Comparison of ENCODE assay signal across 17 mouse cellular contexts in genomic region chr2:37879697-37880096, GRCm38 (mm10).
A peak's percentile ranks its signal among the peaks of the same experiment; 100 is the strongest.
DNase-seq lines count a peak whose midpoint lies in the region; ATAC-seq and TF ChIP-seq lines count a peak whose summit lies in the region.
"Had no signal": no experiment of that assay in that cellular context is flagged by ENCODE, and none has a peak within 500 bp of the region (broad histone marks: within the 10 kb centered on the region; RNA-seq: fewer than 3 reads in every experiment).

No protein-coding gene starts in this region.

- H3K9me3 ChIP-seq in hindbrain, embryonic 11.5 days (ENCODE audit: control insufficient read depth, low read length) = no peaks in the 10 kb centered on the region
- no peaks in the 10 kb centered on the region for H3K9me3 ChIP-seq in hindbrain, embryonic 10.5 days
- H3K9me3 ChIP-seq in hindbrain, embryonic 12.5 days (replicated peaks) = no peaks in the 10 kb centered on the region
- no peaks in the 10 kb centered on the region for H3K9me3 ChIP-seq in midbrain, embryonic 13.5 days
- no peaks in the 10 kb centered on the region for H3K9me3 ChIP-seq in stomach, postnatal 0 days (ENCODE audit: control insufficient read depth, low read length)
- no peaks in the 10 kb centered on the region for H3K9me3 ChIP-seq in limb, embryonic 10.5 days (replicated peaks)
- H3K9me3 ChIP-seq: liver, embryonic 13.5 days had no signal

- no peak for DNase-seq in hindbrain, embryonic 11.5 days (ENCODE audit: low spot score)
- DNase-seq in hindbrain, embryonic 10.5 days (ENCODE audit: low spot score) = no peak
- peak; percentile 29 for DNase-seq in stomach, postnatal 0 days (ENCODE audit: low spot score)
- no peak for DNase-seq in kidney, postnatal 25 days
- no peak for DNase-seq in layer of hippocampus, adult 18-20 months (ENCODE audit: low spot score in 2 of 2)
- DNase-seq in limb, embryonic 10.5 days (ENCODE audit: low spot score) = no peak
- DNase-seq: cerebellum, adult 2 months; gastrocnemius, postnatal 14 days; heart, postnatal 4 days; kidney, postnatal 10 days; left cerebral cortex, postnatal 4 days; liver, embryonic 13.5 days; thymus, postnatal 25 days had no signal

- H3K27me3 ChIP-seq in hindbrain, embryonic 11.5 days (ENCODE audit: control insufficient read depth, insufficient read depth, low read length) = no peaks in the 10 kb centered on the region
- no peaks in the 10 kb centered on the region for H3K27me3 ChIP-seq in hindbrain, embryonic 10.5 days (ENCODE audit: insufficient read depth, poor library complexity, severe bottlenecking)
- no peaks in the 10 kb centered on the region for H3K27me3 ChIP-seq in hindbrain, embryonic 12.5 days
- no peaks in the 10 kb centered on the region for H3K27me3 ChIP-seq in midbrain, embryonic 13.5 days
- H3K27me3 ChIP-seq in stomach, postnatal 0 days (ENCODE audit: control insufficient read depth, insufficient read depth, low read length) = no peaks in the 10 kb centered on the region
- no peaks in the 10 kb centered on the region for H3K27me3 ChIP-seq in limb, embryonic 10.5 days (ENCODE audit: low read depth, poor library complexity, severe bottlenecking)
- H3K27me3 ChIP-seq: liver, embryonic 13.5 days; Patski had no signal

- H3K36me3 ChIP-seq in hindbrain, embryonic 11.5 days (ENCODE audit: control insufficient read depth, insufficient read depth, low read length) = no peaks in the 10 kb centered on the region
- H3K36me3 ChIP-seq in hindbrain, embryonic 10.5 days = no peaks in the 10 kb centered on the region
- H3K36me3 ChIP-seq in hindbrain, embryonic 12.5 days = no peaks in the 10 kb centered on the region
- H3K36me3 ChIP-seq in midbrain, embryonic 13.5 days = no peaks in the 10 kb centered on the region
- no peaks in the 10 kb centered on the region for H3K36me3 ChIP-seq in stomach, postnatal 0 days (ENCODE audit: control insufficient read depth, insufficient read depth, low read length)
- H3K36me3 ChIP-seq in limb, embryonic 10.5 days = no peaks in the 10 kb centered on the region; the same call in 1 of the 2 replicates
- H3K36me3 ChIP-seq: liver, embryonic 13.5 days had no signal

- TF ChIP-seq EP300 in stomach, postnatal 0 days (optimal IDR thresholded peaks at IDR 0.05) = no peak

- 57% methylated on average over 4 of the region's 4 CpGs for WGBS in hindbrain, embryonic 11.5 days
- WGBS in hindbrain, embryonic 10.5 days = 68% methylated on average over 4 of the region's 4 CpGs
- WGBS in hindbrain, embryonic 12.5 days = 38% methylated on average over 4 of the region's 4 CpGs
- 29% methylated on average over 4 of the region's 4 CpGs for WGBS in midbrain, embryonic 13.5 days
- WGBS in stomach, postnatal 0 days = 45% methylated on average over 4 of the region's 4 CpGs
- WGBS in limb, embryonic 10.5 days = 59% methylated on average over 4 of the region's 4 CpGs

- 0 out of 2 replicates have a peak, but pooled peaks cover 2% of the 10 kb centered on the region for H3K4me1 ChIP-seq in hindbrain, embryonic 11.5 days (replicated peaks; ENCODE audit: control insufficient read depth, insufficient read depth, low read length)
- H3K4me1 ChIP-seq in hindbrain, embryonic 10.5 days (replicated peaks) = peaks cover 19% of the 10 kb centered on the region
- H3K4me1 ChIP-seq in hindbrain, embryonic 12.5 days = peaks cover 30% of the 10 kb centered on the region
- peaks cover 43% of the 10 kb centered on the region for H3K4me1 ChIP-seq in midbrain, embryonic 13.5 days (replicated peaks)
- H3K4me1 ChIP-seq in stomach, postnatal 0 days (replicated peaks; ENCODE audit: control insufficient read depth, insufficient read depth) = no peaks in the 10 kb centered on the region
- peaks cover 21% of the 10 kb centered on the region for H3K4me1 ChIP-seq in limb, embryonic 10.5 days

- TF ChIP-seq CTCF in stomach, postnatal 0 days (IDR thresholded peaks at IDR 0.05; ENCODE audit: low read depth) = no peak

- H3K4me3 ChIP-seq in hindbrain, embryonic 11.5 days (ENCODE audit: low read depth, low read length) = no peak overlapping the region
- H3K4me3 ChIP-seq in hindbrain, embryonic 10.5 days = no peak overlapping the region
- no peak overlapping the region for H3K4me3 ChIP-seq in hindbrain, embryonic 12.5 days
- no peak overlapping the region for H3K4me3 ChIP-seq in midbrain, embryonic 13.5 days (replicated peaks)
- H3K4me3 ChIP-seq in stomach, postnatal 0 days (ENCODE audit: low read depth, low read length) = no peak overlapping the region
- no peak overlapping the region for H3K4me3 ChIP-seq in limb, embryonic 10.5 days
- H3K4me3 ChIP-seq: liver, embryonic 13.5 days had no signal

- ATAC-seq in hindbrain, embryonic 11.5 days (ENCODE audit: low FRiP score) = 0 out of 2 replicates have a peak, but pooled peaks have one; percentile 53
- ATAC-seq in hindbrain, embryonic 12.5 days (ENCODE audit: low FRiP score) = peak; percentile 71; the same call in 1 of the 2 replicates
- ATAC-seq in midbrain, embryonic 13.5 days = peak; percentile 73
- peak; percentile 35; the same call in 1 of the 2 replicates for ATAC-seq in stomach, postnatal 0 days (ENCODE audit: low FRiP score, low TSS enrichment)
- ATAC-seq: Patski had no signal

- no peak overlapping the region for H3K9ac ChIP-seq in hindbrain, embryonic 11.5 days (ENCODE audit: low read depth, low read length)
- no peak overlapping the region for H3K9ac ChIP-seq in hindbrain, embryonic 12.5 days
- 0 out of 2 replicates have a peak overlapping the region, but pooled peaks have one; percentile 10 for H3K9ac ChIP-seq in midbrain, embryonic 13.5 days (replicated peaks)
- no peak overlapping the region for H3K9ac ChIP-seq in stomach, postnatal 0 days (ENCODE audit: low read length)
- H3K9ac ChIP-seq: liver, embryonic 13.5 days had no signal

- no peak overlapping the region for H3K4me2 ChIP-seq in hindbrain, embryonic 11.5 days (replicated peaks; ENCODE audit: low read depth, low read length)
- H3K4me2 ChIP-seq in hindbrain, embryonic 12.5 days (replicated peaks) = no peak overlapping the region
- no peak overlapping the region for H3K4me2 ChIP-seq in midbrain, embryonic 13.5 days (replicated peaks)
- no peak overlapping the region for H3K4me2 ChIP-seq in stomach, postnatal 0 days (replicated peaks; ENCODE audit: low read depth)
- H3K4me2 ChIP-seq: heart, embryonic 11.5 days; liver, embryonic 13.5 days had no signal

- H3K27ac ChIP-seq in hindbrain, embryonic 11.5 days (ENCODE audit: low read depth, low read length) = no peak overlapping the region
- no peak overlapping the region for H3K27ac ChIP-seq in hindbrain, embryonic 10.5 days
- H3K27ac ChIP-seq in hindbrain, embryonic 12.5 days = 0 out of 2 replicates have a peak overlapping the region, but pooled peaks have one; percentile 30
- H3K27ac ChIP-seq in midbrain, embryonic 13.5 days = peak overlapping the region; percentile 41
- H3K27ac ChIP-seq in stomach, postnatal 0 days (replicated peaks) = no peak overlapping the region
- no peak overlapping the region for H3K27ac ChIP-seq in limb, embryonic 10.5 days
- H3K27ac ChIP-seq: liver, embryonic 13.5 days had no signal

Comparison
In these comparisons a context has a peak if more than half of its experiments do, and no peak if none do; other contexts are left out.
1. H3K27ac ChIP-seq: peak in hindbrain, embryonic 12.5 days (single experiment) and midbrain, embryonic 13.5 days (single experiment); none in hindbrain, embryonic 11.5 days (single experiment), hindbrain, embryonic 10.5 days (single experiment), stomach, postnatal 0 days (single experiment) and limb, embryonic 10.5 days (single experiment).
2. Peak in every context shown above with its lines, with median percentiles within 50 percentile points of each other: ATAC-seq.